Mouse (Mus musculus): ENCODE data around the gene Golph3.
A peak's percentile ranks its signal among the peaks of the same experiment; 100 is the strongest.

The Golph3 gene

GRCm38 (mm10) chr15:12321091-12321787 is at the start of gene Golph3:
Gene Golph3 (plus strand): TSS chr15:12321450.
- no peaks in the 10 kb centered on the region for H3K9me3 ChIP-seq (ENCODE audit: low read length)
- H3K4me1 ChIP-seq (replicated peaks; ENCODE audit: low read depth, low read length): peaks cover 40% of the 10 kb centered on the region
- H3K27me3 ChIP-seq (ENCODE audit: insufficient read depth, low read length): peaks cover 13% of the 10 kb centered on the region
- peak within 1 kb of the TSS; percentile 99 for H3K4me3 ChIP-seq (replicated peaks; ENCODE audit: low read length)
- H3K36me3 ChIP-seq (ENCODE audit: insufficient read depth, low read length): peaks cover 21% of the 10 kb centered on the region
- TF ChIP-seq NANOG (IDR thresholded peaks at IDR 0.05; ENCODE audit: borderline replicate concordance, low read length) (no peak), CTCF (conservative IDR thresholded peaks at IDR 0.05; ENCODE audit: low read length) (no peak), POU5F1 (IDR thresholded peaks at IDR 0.05; ENCODE audit: borderline replicate concordance, low read length) (no peak)

DNA sequence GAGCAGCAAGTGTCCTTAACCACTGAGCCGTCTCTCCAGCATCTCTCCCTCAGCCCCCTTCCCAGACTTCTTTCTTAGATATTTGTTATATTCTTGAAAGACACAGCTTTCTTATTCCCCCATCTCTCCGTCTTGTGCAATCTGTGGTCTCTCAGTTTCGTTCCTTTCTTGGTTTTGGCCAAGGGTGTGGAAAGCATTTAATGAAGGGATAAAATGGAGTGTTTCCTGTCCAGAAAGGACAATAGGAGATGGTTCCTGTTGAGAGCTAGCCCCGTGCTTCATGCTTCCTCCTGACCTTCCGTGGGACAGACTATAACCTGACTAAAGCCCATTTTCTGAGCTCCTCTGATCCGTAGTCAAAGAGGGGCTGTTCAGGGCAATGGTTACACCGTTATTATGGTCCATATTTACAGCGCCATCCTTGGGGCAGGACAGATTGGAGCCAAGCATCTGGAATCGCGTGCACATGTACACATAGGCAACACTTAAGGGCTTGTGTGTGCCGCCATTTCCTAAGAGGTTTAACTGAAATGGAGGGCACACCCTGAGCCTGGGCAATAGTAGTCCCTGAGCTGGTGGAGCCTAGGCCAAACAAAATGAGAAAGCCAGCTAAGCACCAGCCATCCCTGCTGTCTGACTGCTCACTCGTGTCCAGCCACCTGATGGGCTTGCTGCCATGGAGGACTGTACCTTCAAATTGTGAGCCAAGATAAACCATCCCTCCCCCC is 47.8 kb upstream of the Golph3 start:
- peak overlapping the region; percentile 11; the same call in 1 of the 2 replicates for H3K4me3 ChIP-seq (replicated peaks; ENCODE audit: low read length)
- H3K27me3 ChIP-seq (ENCODE audit: insufficient read depth, low read length): no peaks in the 10 kb centered on the region
- TF ChIP-seq NANOG (IDR thresholded peaks at IDR 0.05; ENCODE audit: borderline replicate concordance, low read length) (no peak), POU5F1 (IDR thresholded peaks at IDR 0.05; ENCODE audit: borderline replicate concordance, low read length) (no peak)
- H3K4me1 ChIP-seq (replicated peaks; ENCODE audit: low read depth, low read length): peaks cover 68% of the 10 kb centered on the region
- H3K36me3 ChIP-seq (ENCODE audit: insufficient read depth, low read length): peaks cover 31% of the 10 kb centered on the region
- no peaks in the 10 kb centered on the region for H3K9me3 ChIP-seq (ENCODE audit: low read length)

DNA sequence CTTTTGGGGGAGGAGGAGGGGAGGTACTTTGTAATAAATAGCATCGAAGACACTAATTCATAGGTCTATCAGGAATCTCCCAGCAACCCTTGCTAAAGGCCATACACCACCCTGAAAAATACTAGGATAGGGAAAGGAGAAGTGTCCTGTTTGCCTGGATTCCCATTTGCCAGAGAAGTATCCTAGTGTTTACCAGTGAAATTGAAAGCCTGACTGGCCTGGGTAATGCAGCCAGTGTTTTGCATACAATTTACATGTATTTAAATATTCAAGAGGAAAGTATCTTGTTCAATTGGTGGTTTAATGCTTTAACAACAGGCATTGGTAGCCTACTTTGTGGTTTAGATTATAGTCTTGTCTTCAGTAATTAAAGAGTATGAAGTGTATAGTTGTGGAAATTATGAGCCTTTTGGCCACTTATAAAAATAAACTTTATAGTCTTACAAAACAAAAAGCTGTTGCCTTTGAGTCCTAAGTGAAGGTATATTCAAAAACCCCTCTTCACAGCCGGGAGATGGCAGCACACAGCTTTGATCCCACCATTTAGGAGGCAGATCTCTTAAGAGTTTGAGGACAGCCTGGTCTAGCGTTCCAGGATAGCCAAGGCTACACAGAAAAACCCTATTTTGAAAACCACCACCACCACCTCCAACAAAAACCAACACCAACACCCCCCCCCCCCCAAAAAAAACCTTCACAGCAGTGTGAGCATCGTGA is 47.0 kb upstream of the Golph3 start:
- Histone ChIP-seq H3K4me3 (replicated peaks; ENCODE audit: low read length) (peak overlapping the region; percentile 11; the same call in 1 of the 2 replicates), H3K27me3 (ENCODE audit: insufficient read depth, low read length) (no peaks in the 10 kb centered on the region), H3K9me3 (ENCODE audit: low read length) (no peaks in the 10 kb centered on the region), H3K4me1 (replicated peaks; ENCODE audit: low read depth, low read length) (peaks cover 68% of the 10 kb centered on the region), H3K36me3 (ENCODE audit: insufficient read depth, low read length) (peaks cover 24% of the 10 kb centered on the region)
- 0 out of 2 replicates have a peak, but pooled peaks have one; percentile 6 for TF ChIP-seq CTCF (conservative IDR thresholded peaks at IDR 0.05; ENCODE audit: low read length)
- no peak for TF ChIP-seq POU5F1 (IDR thresholded peaks at IDR 0.05; ENCODE audit: borderline replicate concordance, low read length)

DNA sequence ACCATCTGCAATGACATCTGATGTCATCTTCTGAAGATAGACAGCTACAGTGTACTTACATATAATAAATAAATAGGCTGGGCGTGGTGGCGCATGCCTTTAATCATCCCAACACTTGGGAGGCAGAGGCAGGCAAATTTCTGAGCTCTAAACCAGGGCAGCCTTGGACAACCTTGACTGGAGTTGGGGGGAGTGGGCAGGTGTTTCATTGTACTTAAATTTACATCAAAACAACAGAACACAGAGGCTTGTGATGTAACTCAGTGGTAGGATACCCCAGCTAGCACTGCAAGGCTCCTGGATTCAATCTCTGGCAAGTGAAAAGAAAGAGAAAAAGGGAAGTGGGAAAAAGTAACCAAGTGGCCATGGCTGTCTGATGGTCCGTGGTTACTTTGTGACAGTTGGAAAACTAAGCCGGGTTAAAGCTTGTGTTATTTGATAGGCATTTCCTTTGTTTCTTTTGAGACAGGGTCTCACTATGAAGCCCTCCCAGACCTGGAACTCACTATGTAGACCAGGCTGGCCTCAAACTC is 46.1 kb upstream of the Golph3 start:
- peaks cover 64% of the 10 kb centered on the region for H3K4me1 ChIP-seq (replicated peaks; ENCODE audit: low read depth, low read length)
- peaks cover 14% of the 10 kb centered on the region for H3K36me3 ChIP-seq (ENCODE audit: insufficient read depth, low read length)
- H3K4me3 ChIP-seq (replicated peaks; ENCODE audit: low read length): no peak overlapping the region
- no peaks in the 10 kb centered on the region for H3K9me3 ChIP-seq (ENCODE audit: low read length)
- no peaks in the 10 kb centered on the region for H3K27me3 ChIP-seq (ENCODE audit: insufficient read depth, low read length)
- TF ChIP-seq NANOG (IDR thresholded peaks at IDR 0.05; ENCODE audit: borderline replicate concordance, low read length) (no peak; the same call in 1 of the 2 replicates), CTCF (conservative IDR thresholded peaks at IDR 0.05; ENCODE audit: low read length) (no peak), POU5F1 (IDR thresholded peaks at IDR 0.05; ENCODE audit: borderline replicate concordance, low read length) (no peak)

- Histone ChIP-seq H3K36me3 (ENCODE audit: insufficient read depth, low read length) (no peaks in the 10 kb centered on the region), H3K9me3 (ENCODE audit: low read length) (no peaks in the 10 kb centered on the region), H3K27me3 (ENCODE audit: insufficient read depth, low read length) (no peaks in the 10 kb centered on the region), H3K4me3 (replicated peaks; ENCODE audit: low read length) (no peak overlapping the region), H3K4me1 (replicated peaks; ENCODE audit: low read depth, low read length) (peaks cover 18% of the 10 kb centered on the region)
- no peak for TF ChIP-seq POU5F1 (IDR thresholded peaks at IDR 0.05; ENCODE audit: borderline replicate concordance, low read length)
- no peak for TF ChIP-seq NANOG (IDR thresholded peaks at IDR 0.05; ENCODE audit: borderline replicate concordance, low read length)
- no peak for TF ChIP-seq CTCF (conservative IDR thresholded peaks at IDR 0.05; ENCODE audit: low read length)
Observed at GRCm38 (mm10) chr15:12279816-12280215, 41.4 kb upstream of the Golph3 start.

- no peaks in the 10 kb centered on the region for H3K9me3 ChIP-seq (ENCODE audit: low read length)
- H3K4me3 ChIP-seq (replicated peaks; ENCODE audit: low read length): no peak overlapping the region
- H3K27me3 ChIP-seq (ENCODE audit: insufficient read depth, low read length): no peaks in the 10 kb centered on the region
Observed at GRCm38 (mm10) chr15:12284794-12285534, 36.3 kb upstream of the Golph3 start.

GRCm38 (mm10) chr15:12285535-12285809 is 35.8 kb upstream of the Golph3 start:
- H3K9me3 ChIP-seq (ENCODE audit: low read length): no peaks in the 10 kb centered on the region
- no peaks in the 10 kb centered on the region for H3K36me3 ChIP-seq (ENCODE audit: insufficient read depth, low read length)
- H3K27me3 ChIP-seq (ENCODE audit: insufficient read depth, low read length): no peaks in the 10 kb centered on the region
- H3K4me1 ChIP-seq (replicated peaks; ENCODE audit: low read depth, low read length): peaks cover 4% of the 10 kb centered on the region
- TF ChIP-seq CTCF (conservative IDR thresholded peaks at IDR 0.05; ENCODE audit: low read length) (no peak), POU5F1 (IDR thresholded peaks at IDR 0.05; ENCODE audit: borderline replicate concordance, low read length) (no peak), NANOG (IDR thresholded peaks at IDR 0.05; ENCODE audit: borderline replicate concordance, low read length) (no peak)
- H3K4me3 ChIP-seq (replicated peaks; ENCODE audit: low read length): no peak overlapping the region

More at GRCm38 (mm10) chr15:12284794-12285534, 36.3 kb upstream of the Golph3 start:
- no peaks in the 10 kb centered on the region for H3K4me1 ChIP-seq (replicated peaks; ENCODE audit: low read depth, low read length)
- no peak for TF ChIP-seq CTCF (conservative IDR thresholded peaks at IDR 0.05; ENCODE audit: low read length)
- no peak for TF ChIP-seq NANOG (IDR thresholded peaks at IDR 0.05; ENCODE audit: borderline replicate concordance, low read length)
- no peak for TF ChIP-seq POU5F1 (IDR thresholded peaks at IDR 0.05; ENCODE audit: borderline replicate concordance, low read length)
- H3K36me3 ChIP-seq (ENCODE audit: insufficient read depth, low read length): no peaks in the 10 kb centered on the region
